Mouse (Mus musculus): ENCODE results near the gene A2m. TPM values are rescaled to one million over a fixed set of nuclear protein-coding genes. Genes with fewer than 3 reads are reported as not detected.

A2m gene
- 2.1 TPM in 2 replicates for polyA plus RNA-seq (2015; fragmentation: Nextera tagmentation; extraction: Ambion mirVana)

DNA sequence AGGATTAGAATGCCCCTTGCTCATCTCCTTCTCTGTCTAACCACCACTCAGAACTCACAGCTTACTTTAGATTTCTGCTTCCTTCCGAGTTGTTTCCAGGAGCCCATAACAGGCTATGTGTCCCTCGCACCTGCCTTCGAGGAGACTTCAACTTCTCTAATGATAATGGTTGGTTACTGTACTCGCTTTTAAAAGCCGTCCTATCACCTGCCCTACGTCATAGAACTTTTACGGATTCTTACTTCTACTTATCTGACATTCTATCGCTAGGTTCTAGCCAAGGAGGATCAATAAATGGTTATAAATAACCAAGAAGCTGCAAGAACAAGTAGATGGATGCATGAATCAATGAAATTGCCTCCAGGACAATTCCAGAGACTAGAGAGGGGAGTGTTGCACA, at the start of gene A2m:
Gene A2m (plus strand): TSS at position 301 of the 400 bp plus-strand sequence.
- no peaks in the 10 kb centered on the region for H3K27me3 ChIP-seq (replicated peaks; ENCODE audit: insufficient read depth, low read length)
- WGBS: 83% methylated on average over 8 of the region's 8 CpGs
- H3K4me1 ChIP-seq (ENCODE audit: insufficient read depth, low read depth, low read length): no peaks in the 10 kb centered on the region
- no peak within 1 kb of the TSS for H3K4me3 ChIP-seq (ENCODE audit: low read depth, low read length)
- TF ChIP-seq EP300 (IDR thresholded peaks at IDR 0.05) (no peak), CTCF (IDR thresholded peaks at IDR 0.05) (no peak)
- no peak for DNase-seq (ENCODE audit: low spot score)
- H3K9me3 ChIP-seq (ENCODE audit: low read length): no peaks in the 10 kb centered on the region
- H3K36me3 ChIP-seq (ENCODE audit: insufficient read depth, low read length): no peaks in the 10 kb centered on the region
- H3K9ac ChIP-seq (replicated peaks; ENCODE audit: low read depth): no peak within 1 kb of the TSS
- peak within 1 kb of the TSS; percentile 27 for H3K4me2 ChIP-seq (replicated peaks; ENCODE audit: low read depth, low read length)
- ATAC-seq: no peak
- H3K27ac ChIP-seq (ENCODE audit: low read length): no peak within 1 kb of the TSS

DNA sequence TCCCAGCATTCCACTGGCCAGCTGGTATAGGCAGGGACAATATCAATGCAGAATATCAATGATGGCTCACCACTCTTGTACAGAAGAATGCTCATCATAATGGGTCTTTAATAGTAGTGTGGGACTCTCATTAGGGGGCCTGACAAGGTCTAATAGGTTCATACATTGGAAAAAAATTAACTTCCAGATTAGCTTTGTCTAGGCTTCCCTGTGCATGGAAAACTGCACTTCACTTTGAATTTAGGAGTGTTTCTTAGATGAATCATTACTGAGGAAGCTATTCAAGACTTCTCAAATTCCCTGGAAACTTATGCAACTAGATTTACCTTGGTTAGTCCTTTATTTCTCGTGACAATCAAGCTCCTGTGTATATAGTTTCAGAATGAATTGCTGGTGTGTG, 45.0 kb upstream of the A2m start:
- Histone ChIP-seq H3K27ac (ENCODE audit: low read length) (no peak overlapping the region), H3K36me3 (ENCODE audit: insufficient read depth, low read length) (no peaks in the 10 kb centered on the region), H3K9ac (replicated peaks; ENCODE audit: low read depth) (no peak overlapping the region), H3K4me2 (replicated peaks; ENCODE audit: low read depth, low read length) (no peak overlapping the region), H3K9me3 (ENCODE audit: low read length) (no peaks in the 10 kb centered on the region), H3K4me1 (ENCODE audit: insufficient read depth, low read depth, low read length) (no peaks in the 10 kb centered on the region), H3K27me3 (replicated peaks; ENCODE audit: insufficient read depth, low read length) (no peaks in the 10 kb centered on the region), H3K4me3 (ENCODE audit: low read depth, low read length) (no peak overlapping the region)
- 17% methylated on average over 1 of the region's 1 CpGs for WGBS
- ATAC-seq (no peak), DNase-seq (ENCODE audit: low spot score) (no peak)
- no peak for TF ChIP-seq CTCF (IDR thresholded peaks at IDR 0.05)
- TF ChIP-seq EP300 (IDR thresholded peaks at IDR 0.05): no peak

DNA sequence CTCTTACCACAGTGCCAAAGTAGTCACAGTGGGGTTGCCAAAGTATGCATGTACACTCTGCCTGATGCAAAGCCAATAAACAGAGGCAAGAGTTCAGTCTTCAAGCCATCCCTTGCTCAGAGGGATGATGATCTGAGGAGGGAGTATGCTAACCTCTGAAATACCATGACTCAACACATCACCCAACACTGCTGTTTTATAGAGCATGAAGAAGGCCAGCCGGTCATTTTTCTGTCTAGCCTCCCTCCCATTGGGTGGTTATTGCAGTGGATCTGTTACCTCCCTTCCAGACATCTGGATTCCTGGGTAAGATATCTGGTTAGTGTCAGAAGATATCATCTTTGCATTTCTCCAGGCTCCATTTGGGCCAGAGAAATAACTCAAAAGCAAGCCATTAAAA, 34.2 kb upstream of the A2m start:
- TF ChIP-seq EP300 (IDR thresholded peaks at IDR 0.05) (no peak), CTCF (IDR thresholded peaks at IDR 0.05) (no peak)
- Histone ChIP-seq H3K27ac (ENCODE audit: low read length) (no peak overlapping the region), H3K4me2 (replicated peaks; ENCODE audit: low read depth, low read length) (no peak overlapping the region), H3K9me3 (ENCODE audit: low read length) (no peaks in the 10 kb centered on the region), H3K36me3 (ENCODE audit: insufficient read depth, low read length) (no peaks in the 10 kb centered on the region), H3K9ac (replicated peaks; ENCODE audit: low read depth) (no peak overlapping the region), H3K27me3 (replicated peaks; ENCODE audit: insufficient read depth, low read length) (no peaks in the 10 kb centered on the region), H3K4me1 (ENCODE audit: insufficient read depth, low read depth, low read length) (no peaks in the 10 kb centered on the region), H3K4me3 (ENCODE audit: low read depth, low read length) (no peak overlapping the region)
- no peak for DNase-seq (ENCODE audit: low spot score)
- WGBS: 77% methylated on average over 1 of the region's 1 CpGs
- no peak for ATAC-seq

- Histone ChIP-seq H3K4me2 (replicated peaks; ENCODE audit: low read depth, low read length) (no peak overlapping the region), H3K4me3 (ENCODE audit: low read depth, low read length) (no peak overlapping the region), H3K4me1 (ENCODE audit: insufficient read depth, low read depth, low read length) (no peaks in the 10 kb centered on the region), H3K27ac (ENCODE audit: low read length) (no peak overlapping the region), H3K9me3 (ENCODE audit: low read length) (no peaks in the 10 kb centered on the region), H3K27me3 (replicated peaks; ENCODE audit: insufficient read depth, low read length) (no peaks in the 10 kb centered on the region), H3K36me3 (ENCODE audit: insufficient read depth, low read length) (no peaks in the 10 kb centered on the region), H3K9ac (replicated peaks; ENCODE audit: low read depth) (no peak overlapping the region)
- TF ChIP-seq EP300 (IDR thresholded peaks at IDR 0.05): no peak
- no peak for TF ChIP-seq CTCF (IDR thresholded peaks at IDR 0.05)
- DNase-seq (ENCODE audit: low spot score) (no peak), ATAC-seq (no peak)
Observed at GRCm38 (mm10) chr6:121607861-121608260, 27.3 kb upstream of the A2m start.

GRCm38 (mm10) chr6:121611796-121612195, 23.4 kb upstream of the A2m start:
- DNase-seq (ENCODE audit: low spot score) (peak; percentile 27), ATAC-seq (no peak)
- no peak overlapping the region for H3K27ac ChIP-seq (ENCODE audit: low read length)
- no peak overlapping the region for H3K4me3 ChIP-seq (ENCODE audit: low read depth, low read length)
- H3K27me3 ChIP-seq (replicated peaks; ENCODE audit: insufficient read depth, low read length): no peaks in the 10 kb centered on the region
- TF ChIP-seq CTCF (IDR thresholded peaks at IDR 0.05): peak; percentile 60
- TF ChIP-seq EP300 (IDR thresholded peaks at IDR 0.05): no peak
- H3K36me3 ChIP-seq (ENCODE audit: insufficient read depth, low read length): no peaks in the 10 kb centered on the region
- no peak overlapping the region for H3K4me2 ChIP-seq (replicated peaks; ENCODE audit: low read depth, low read length)
- no peaks in the 10 kb centered on the region for H3K9me3 ChIP-seq (ENCODE audit: low read length)
- 33% methylated on average over 3 of the region's 3 CpGs for WGBS
- no peaks in the 10 kb centered on the region for H3K4me1 ChIP-seq (ENCODE audit: insufficient read depth, low read depth, low read length)
- no peak overlapping the region for H3K9ac ChIP-seq (replicated peaks; ENCODE audit: low read depth)

DNA sequence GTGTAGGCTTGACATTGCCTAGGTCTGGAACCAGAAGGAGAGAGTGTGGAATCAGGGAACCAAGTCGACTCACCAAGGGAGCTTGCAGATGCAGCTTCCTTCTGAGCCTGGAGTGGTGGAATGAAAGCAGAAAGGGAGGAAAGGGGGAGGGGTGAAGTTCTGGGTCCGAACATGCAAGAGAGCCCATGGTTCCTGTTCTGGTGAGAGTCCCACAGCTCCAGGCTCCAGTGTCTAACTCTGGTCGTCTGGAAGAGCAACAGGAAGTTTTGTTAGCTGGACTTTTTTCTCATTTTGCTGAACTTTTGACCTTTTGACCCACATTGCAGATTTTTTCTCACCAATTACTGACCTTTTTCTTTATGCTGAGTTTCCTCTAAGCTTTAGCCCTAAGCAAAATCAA, 17.7 kb upstream of the A2m start:
- Histone ChIP-seq H3K4me2 (replicated peaks; ENCODE audit: low read depth, low read length) (no peak overlapping the region), H3K9ac (replicated peaks; ENCODE audit: low read depth) (no peak overlapping the region), H3K36me3 (ENCODE audit: insufficient read depth, low read length) (no peaks in the 10 kb centered on the region), H3K27me3 (replicated peaks; ENCODE audit: insufficient read depth, low read length) (no peaks in the 10 kb centered on the region), H3K9me3 (ENCODE audit: low read length) (no peaks in the 10 kb centered on the region), H3K4me1 (ENCODE audit: insufficient read depth, low read depth, low read length) (no peaks in the 10 kb centered on the region), H3K4me3 (ENCODE audit: low read depth, low read length) (no peak overlapping the region), H3K27ac (ENCODE audit: low read length) (no peak overlapping the region)
- no peak for ATAC-seq
- no peak for TF ChIP-seq CTCF (IDR thresholded peaks at IDR 0.05)
- no peak for TF ChIP-seq EP300 (IDR thresholded peaks at IDR 0.05)
- 15% methylated on average over 3 of the region's 3 CpGs for WGBS
- DNase-seq (ENCODE audit: low spot score): no peak

- no peaks in the 10 kb centered on the region for H3K4me1 ChIP-seq (ENCODE audit: insufficient read depth, low read depth, low read length)
- no peak for DNase-seq (ENCODE audit: low spot score)
- no peaks in the 10 kb centered on the region for H3K27me3 ChIP-seq (replicated peaks; ENCODE audit: insufficient read depth, low read length)
- no peak for ATAC-seq
- no peak overlapping the region for H3K9ac ChIP-seq (replicated peaks; ENCODE audit: low read depth)
- WGBS: 50% methylated on average over 2 of the region's 2 CpGs
- no peaks in the 10 kb centered on the region for H3K36me3 ChIP-seq (ENCODE audit: insufficient read depth, low read length)
- H3K27ac ChIP-seq (ENCODE audit: low read length): no peak overlapping the region
- no peak overlapping the region for H3K4me3 ChIP-seq (ENCODE audit: low read depth, low read length)
- H3K4me2 ChIP-seq (replicated peaks; ENCODE audit: low read depth, low read length): no peak overlapping the region
- TF ChIP-seq EP300 (IDR thresholded peaks at IDR 0.05) (no peak), CTCF (IDR thresholded peaks at IDR 0.05) (no peak)
- no peaks in the 10 kb centered on the region for H3K9me3 ChIP-seq (ENCODE audit: low read length)
Observed at GRCm38 (mm10) chr6:121622525-121622924, 12.7 kb upstream of the A2m start.
